Mouse (Mus musculus) MEL (cell line): ENCODE results near the gene Bloc1s4. TPM values are rescaled to one million over a fixed set of nuclear protein-coding genes. Genes with fewer than 3 reads are reported as not detected.

Experiments used
- DNase-seq: peaks from one replicate; pipeline ENCODE4 v3.0.0; 2011; ENCODE audit warnings: low read depth, low spot score
- H3K27ac ChIP-seq: 2 replicates; pipeline ENCODE4 v1.5.1; 2012; ENCODE audit warnings: low read depth, mild to moderate bottlenecking, control low read depth, low read length, moderate library complexity; ENCODE audit not compliant: control insufficient read depth
- H3K27me3 ChIP-seq, 2 experiments: fragments of 150-350 bp in 1 of 2; sonication (generic) in 1 of 2; 2 replicates each; pipeline ENCODE4 v1.6.1; 2012; ENCODE audit warnings: low read length in 2 of 2, mild to moderate bottlenecking in 2 of 2, improper control_type of control experiment in 1 of 2, moderate library complexity in 1 of 2; ENCODE audit not compliant: insufficient read depth in 2 of 2, control insufficient read depth in 1 of 2
- H3K36me3 ChIP-seq, 2 experiments: 2 replicates each; pipeline ENCODE4 v1.6.1; 2012 to 2014; ENCODE audit warnings: low read length in 2 of 2, improper control_type of control experiment in 1 of 2, inconsistent platforms in 1 of 2, mild to moderate bottlenecking in 1 of 2; ENCODE audit not compliant: insufficient read depth in 2 of 2, control insufficient read depth in 1 of 2
- H3K4me1 ChIP-seq, 2 experiments: fragments of 150-350 bp in 1 of 2; sonication (generic) in 1 of 2; 2 replicates each; pipeline ENCODE4 v1.6.1; 2012; ENCODE audit warnings: low read length in 2 of 2, improper control_type of control experiment in 1 of 2, mild to moderate bottlenecking in 1 of 2; ENCODE audit not compliant: insufficient read depth in 2 of 2, control insufficient read depth in 1 of 2
- H3K4me3 ChIP-seq, 2 experiments: fragments of 150-350 bp in 1 of 2; sonication (generic) in 1 of 2; 2 replicates each; pipeline ENCODE4 v1.5.1; 2012; ENCODE audit warnings: low read depth in 2 of 2, low read length in 2 of 2, mild to moderate bottlenecking in 2 of 2, moderate library complexity in 2 of 2, control low read depth in 1 of 2, improper control_type of control experiment in 1 of 2; ENCODE audit not compliant: control insufficient read depth in 1 of 2, insufficient read depth in 1 of 2
- H3K79me2 ChIP-seq: 2 replicates; pipeline ENCODE4 v1.6.1; 2012; ENCODE audit warnings: mild to moderate bottlenecking, low read length, moderate library complexity; ENCODE audit not compliant: control insufficient read depth, poor library complexity, insufficient read depth
- H3K9ac ChIP-seq: 2 replicates; pipeline ENCODE4 v1.6.1; 2012; ENCODE audit warnings: low read depth, mild to moderate bottlenecking, control low read depth, low read length, moderate library complexity; ENCODE audit not compliant: control insufficient read depth, poor library complexity, severe bottlenecking
- H3K9me3 ChIP-seq: fragments of 150-350 bp; sonication (generic); replicated peaks from 2 replicates; pipeline ENCODE4 v1.6.1; 2012; ENCODE audit warnings: mild to moderate bottlenecking, low read length, improper control_type of control experiment, moderate library complexity; ENCODE audit not compliant: insufficient read depth
- BHLHE40 ChIP-seq: IDR thresholded peaks from 2 replicates; pipeline ENCODE4 v1.6.1; 2012; ENCODE audit warnings: low read depth, mild to moderate bottlenecking, inconsistent platforms, low read length, improper control_type of control experiment, borderline replicate concordance
- CHD1 ChIP-seq: IDR thresholded peaks from 2 replicates; pipeline ENCODE4 v1.6.1; 2012; ENCODE audit warnings: low read depth, mild to moderate bottlenecking, inconsistent platforms, low read length, improper control_type of control experiment
- CHD2 ChIP-seq: IDR thresholded peaks from 2 replicates; pipeline ENCODE4 v1.6.1; 2011; ENCODE audit warnings: low read length, improper control_type of control experiment
- CTCF ChIP-seq, 3 experiments: IDR thresholded peaks in 2 of 3; conservative IDR thresholded peaks in 1 of 3; 2 replicates each; pipeline ENCODE4 v1.5.1; 2011 to 2012; ENCODE audit warnings: low read length in 3 of 3, low read depth in 2 of 3, mild to moderate bottlenecking in 2 of 3, improper control_type of control experiment in 1 of 3, inconsistent platforms in 1 of 3, mixed read lengths in 1 of 3, moderate library complexity in 1 of 3; ENCODE audit not compliant: control insufficient read depth in 1 of 3, insufficient read depth in 1 of 3, poor library complexity in 1 of 3, severe bottlenecking in 1 of 3
- E2F4 ChIP-seq: IDR thresholded peaks from 2 replicates; pipeline ENCODE4 v1.6.1; 2011; ENCODE audit warnings: low read depth, low read length, improper control_type of control experiment, borderline replicate concordance
- ELF1 ChIP-seq: IDR thresholded peaks from 2 replicates; pipeline ENCODE4 v1.6.1; 2014; ENCODE audit warnings: low read depth, mild to moderate bottlenecking, inconsistent platforms, low read length, improper control_type of control experiment, moderate library complexity
- EP300 ChIP-seq, 2 experiments: IDR thresholded peaks; 2 replicates each; pipeline ENCODE4 v1.6.1; 2011; ENCODE audit warnings: improper control_type of control experiment in 2 of 2, low read length in 2 of 2, low read depth in 1 of 2, mild to moderate bottlenecking in 1 of 2
- ETS1 ChIP-seq: IDR thresholded peaks from 2 replicates; pipeline ENCODE4 v1.6.1; 2012; ENCODE audit warnings: low read depth, mild to moderate bottlenecking, inconsistent platforms, low read length, improper control_type of control experiment, moderate library complexity
- GABPA ChIP-seq: IDR thresholded peaks from 2 replicates; pipeline ENCODE4 v1.6.1; 2012; ENCODE audit warnings: low read depth, mild to moderate bottlenecking, inconsistent platforms, low read length, improper control_type of control experiment, moderate library complexity
- GATA1 ChIP-seq: IDR thresholded peaks from 2 replicates; pipeline ENCODE4 v1.6.1; 2011; ENCODE audit warnings: low read depth, low read length, improper control_type of control experiment
- HCFC1 ChIP-seq: IDR thresholded peaks from 2 replicates; pipeline ENCODE4 v1.6.1; 2012; ENCODE audit warnings: low read depth, mild to moderate bottlenecking, inconsistent platforms, low read length, improper control_type of control experiment, moderate library complexity
- JUND ChIP-seq: IDR thresholded peaks from 2 replicates; pipeline ENCODE4 v1.6.1; 2011; ENCODE audit warnings: low read depth, mild to moderate bottlenecking, improper control_type of control experiment, low read length
- KAT2A ChIP-seq: conservative IDR thresholded peaks from 2 replicates; pipeline ENCODE4 v1.6.1; 2012; ENCODE audit warnings: low read depth, low read length, improper control_type of control experiment, inconsistent platforms
- MAFK ChIP-seq: IDR thresholded peaks from 2 replicates; pipeline ENCODE4 v1.6.1; 2011; ENCODE audit warnings: low read depth, mild to moderate bottlenecking, low read length, improper control_type of control experiment, borderline replicate concordance
- MAX ChIP-seq: IDR thresholded peaks from 2 replicates; pipeline ENCODE4 v1.6.1; 2011; ENCODE audit warnings: low read length, improper control_type of control experiment
- MAZ ChIP-seq: IDR thresholded peaks from 2 replicates; pipeline ENCODE4 v1.6.1; 2012; ENCODE audit warnings: low read depth, mild to moderate bottlenecking, inconsistent platforms, low read length, improper control_type of control experiment
- MEF2A ChIP-seq: IDR thresholded peaks from 2 replicates; pipeline ENCODE4 v1.6.1; 2014; ENCODE audit warnings: low read depth, mild to moderate bottlenecking, inconsistent platforms, low read length, improper control_type of control experiment; ENCODE audit not compliant: poor library complexity, insufficient replicate concordance, severe bottlenecking; ENCODE audit errors: extremely low read depth
- MXI1 ChIP-seq: IDR thresholded peaks from 2 replicates; pipeline ENCODE4 v1.6.1; 2011; ENCODE audit warnings: mild to moderate bottlenecking, low read depth, low read length, improper control_type of control experiment
- MYB ChIP-seq: IDR thresholded peaks from 2 replicates; pipeline ENCODE4 v1.6.1; 2011; ENCODE audit warnings: mild to moderate bottlenecking, low read depth, low read length, improper control_type of control experiment
- MYC ChIP-seq: IDR thresholded peaks from 2 replicates; pipeline ENCODE4 v1.6.1; 2011; ENCODE audit warnings: low read depth, mild to moderate bottlenecking, low read length, improper control_type of control experiment, moderate library complexity
- NELFE ChIP-seq: IDR thresholded peaks from 2 replicates; pipeline ENCODE4 v1.6.1; 2011; ENCODE audit warnings: low read depth, low read length, improper control_type of control experiment
- NRF1 ChIP-seq: IDR thresholded peaks from 2 replicates; pipeline ENCODE4 v1.6.1; 2014; ENCODE audit warnings: low read depth, mild to moderate bottlenecking, inconsistent platforms, low read length, improper control_type of control experiment, moderate library complexity; ENCODE audit not compliant: poor library complexity, insufficient read depth, severe bottlenecking
- POLR2AphosphoS5 ChIP-seq: IDR thresholded peaks from 2 replicates; pipeline ENCODE4 v1.6.1; 2012; ENCODE audit warnings: low read depth, borderline replicate concordance, mild to moderate bottlenecking, inconsistent platforms, low read length, moderate library complexity, mixed read lengths
- RAD21 ChIP-seq: IDR thresholded peaks from 2 replicates; pipeline ENCODE4 v1.6.1; 2011; ENCODE audit warnings: mild to moderate bottlenecking, low read depth, low read length, improper control_type of control experiment
- RCOR1 ChIP-seq: IDR thresholded peaks from 2 replicates; pipeline ENCODE4 v1.6.1; 2012; ENCODE audit warnings: low read depth, mild to moderate bottlenecking, inconsistent platforms, low read length, improper control_type of control experiment
- SMC3 ChIP-seq: IDR thresholded peaks from 2 replicates; pipeline ENCODE4 v1.6.1; 2011; ENCODE audit warnings: low read depth, low read length, improper control_type of control experiment
- TAL1 ChIP-seq: IDR thresholded peaks from 2 replicates; pipeline ENCODE4 v1.6.1; 2012; ENCODE audit warnings: mild to moderate bottlenecking, inconsistent platforms, low read length, moderate library complexity, mixed read lengths
- TBP ChIP-seq: IDR thresholded peaks from 2 replicates; pipeline ENCODE4 v1.8.0; 2011; ENCODE audit warnings: low read depth, low read length, improper control_type of control experiment
- TCF12 ChIP-seq: IDR thresholded peaks from 2 replicates; pipeline ENCODE4 v1.6.1; 2014; ENCODE audit warnings: low read depth, mild to moderate bottlenecking, inconsistent platforms, low read length, improper control_type of control experiment, moderate library complexity
- UBTF ChIP-seq: IDR thresholded peaks from 2 replicates; pipeline ENCODE4 v1.6.1; 2012; ENCODE audit warnings: low read depth, mild to moderate bottlenecking, inconsistent platforms, low read length, improper control_type of control experiment, moderate library complexity, borderline replicate concordance; ENCODE audit not compliant: insufficient read depth
- USF1 ChIP-seq: IDR thresholded peaks from 2 replicates; pipeline ENCODE4 v1.6.1; 2014; ENCODE audit warnings: low read depth, mild to moderate bottlenecking, inconsistent platforms, low read length, improper control_type of control experiment, moderate library complexity
- USF2 ChIP-seq, 2 experiments: IDR thresholded peaks; 2 replicates each; pipeline ENCODE4 v1.6.1; 2011 to 2012; ENCODE audit warnings: improper control_type of control experiment in 2 of 2, low read length in 2 of 2, borderline replicate concordance in 1 of 2, inconsistent platforms in 1 of 2, low read depth in 1 of 2, mild to moderate bottlenecking in 1 of 2; ENCODE audit not compliant: insufficient read depth in 1 of 2
- ZKSCAN1 ChIP-seq: IDR thresholded peaks from 2 replicates; pipeline ENCODE4 v1.6.1; 2012; ENCODE audit warnings: low read depth, mild to moderate bottlenecking, inconsistent platforms, low read length, improper control_type of control experiment, moderate library complexity
- ZMIZ1 ChIP-seq: IDR thresholded peaks from 2 replicates; pipeline ENCODE4 v1.6.1; 2012; ENCODE audit warnings: low read depth, mild to moderate bottlenecking, inconsistent platforms, low read length, improper control_type of control experiment, moderate library complexity
- ZNF384 ChIP-seq: IDR thresholded peaks from 2 replicates; pipeline ENCODE4 v1.6.1; 2012; ENCODE audit warnings: low read depth, mild to moderate bottlenecking, inconsistent platforms, low read length, improper control_type of control experiment
- polyA plus RNA-seq, 2 experiments: library from polyadenylated mRNA; stranded (reverse) in 1 of 2; unstranded in 1 of 2; fragments of >175 nt in 1 of 2; fragments of >200 nt in 1 of 2; gene quantifications; 2 replicates each; pipeline versions ENCODE4 v1.2.1 to v1.2.4; 2012; ENCODE audit warnings: low replicate concordance in 2 of 2, low read depth in 1 of 2; ENCODE audit not compliant: insufficient read length in 2 of 2, insufficient read depth in 1 of 2, missing spikeins in 1 of 2
- total RNA-seq: library from RNA; depleted of rRNA; stranded (reverse); fragments of 300-350 nt; gene quantifications from 2 replicates; pipeline ENCODE4 v1.2.3, GENCODE M21; 2012; rRNA removed

Bloc1s4 gene
- total RNA-seq (27.9 and 32.9 TPM in 2 replicates), polyA plus RNA-seq (10 to 100 TPM in 1 of 2 experiments, not detected in 1; 29.8 TPM)

- Histone ChIP-seq H3K4me3 (peak within 1 kb of the TSS; percentile 71 to 75), H3K4me1 (peaks cover 0 to 31% of the 10 kb centered on the region in 2 experiments; a peak in 3 of 4 replicates)
- TF ChIP-seq GABPA (peak; percentile 60; the same call in 1 of the 2 replicates), RCOR1 (peak; percentile 12; the same call in 1 of the 2 replicates), CHD1 (no peak), UBTF (no peak), ETS1 (peak; percentile 46), CTCF (IDR thresholded peaks at IDR 0.05 in 2 of 3, conservative IDR thresholded peaks at IDR 0.05 in 1 of 3; ENCODE audit: control insufficient read depth in 1 of 3, insufficient read depth in 1 of 3, low read depth in 2 of 3, low read length in 3 of 3, poor library complexity in 1 of 3, severe bottlenecking in 1 of 3) (no peak), TCF12 (peak; percentile 75), RAD21 (no peak), NELFE (peak; percentile 96), KAT2A (peak; percentile 80; the same call in 1 of the 2 replicates), E2F4 (no peak), MAX (peak; percentile 84), JUND (no peak), NRF1 (peak; percentile 20; the same call in 1 of the 2 replicates), ZNF384 (peak; percentile 43; the same call in 1 of the 2 replicates), CHD2 (no peak), MAZ (no peak), TAL1 (no peak), BHLHE40 (no peak), HCFC1 (peak; percentile 97), MYB (no peak), GATA1 (peak; percentile 58), MAFK (no peak), POLR2AphosphoS5 (no peak), ZKSCAN1 (no peak), ELF1 (peak; percentile 99), MEF2A (no peak), TBP (peak; percentile 83), SMC3 (no peak), USF1 (0 out of 2 replicates have a peak, but pooled peaks have one; percentile 5), EP300 (IDR thresholded peaks at IDR 0.05; ENCODE audit: low read depth in 1 of 2, low read length in 2 of 2) (peak in 1 of 2 experiments; percentile 33; a peak in 2 of 4 replicates), MXI1 (peak; percentile 95), USF2 (IDR thresholded peaks at IDR 0.05; ENCODE audit: borderline replicate concordance in 1 of 2, insufficient read depth in 1 of 2, low read depth in 1 of 2, low read length in 2 of 2) (no peak), MYC (peak; percentile 83), ZMIZ1 (peak; percentile 96)
Measured at GRCm38 (mm10) chr5:36748536-36749061, at the start of gene Bloc1s4. TSS of gene Bloc1s4 (minus strand) at chr5:36748650.

More at GRCm38 (mm10) chr5:36748536-36749061, at the start of gene Bloc1s4:
- H3K9me3 ChIP-seq = no peaks in the 10 kb centered on the region
- peaks cover 0 to 30% of the 10 kb centered on the region in 2 experiments; a peak in 2 of 4 replicates for H3K36me3 ChIP-seq
- H3K79me2 ChIP-seq = peaks cover 19% of the 10 kb centered on the region
- DNase-seq = peak; percentile 98
- peak within 1 kb of the TSS; percentile 70 for H3K9ac ChIP-seq
- H3K27ac ChIP-seq = peak within 1 kb of the TSS; percentile 8
- no peaks in the 10 kb centered on the region for H3K27me3 ChIP-seq
